Mouse (Mus musculus): ENCODE measurements around the gene Zbtb38.

GRCm38 (mm10) chr9:96720510-96721162 lies 32.0 kb downstream of the Zbtb38 start:
- TF ChIP-seq CTCF (IDR thresholded peaks at IDR 0.05; ENCODE audit: low read depth) (no peak), EP300 (IDR thresholded peaks at IDR 0.05; ENCODE audit: low read depth) (no peak)
